Mouse (Mus musculus) urinary bladder, postnatal 4 days (tissue): ENCODE results near the gene Car15.

Source experiments
- DNase-seq, 2 experiments: peaks; one replicate each; pipeline ENCODE4 v3.0.0; 2021 to 2022; ENCODE audit warnings: low spot score in 2 of 2

The Car15 gene

DNA sequence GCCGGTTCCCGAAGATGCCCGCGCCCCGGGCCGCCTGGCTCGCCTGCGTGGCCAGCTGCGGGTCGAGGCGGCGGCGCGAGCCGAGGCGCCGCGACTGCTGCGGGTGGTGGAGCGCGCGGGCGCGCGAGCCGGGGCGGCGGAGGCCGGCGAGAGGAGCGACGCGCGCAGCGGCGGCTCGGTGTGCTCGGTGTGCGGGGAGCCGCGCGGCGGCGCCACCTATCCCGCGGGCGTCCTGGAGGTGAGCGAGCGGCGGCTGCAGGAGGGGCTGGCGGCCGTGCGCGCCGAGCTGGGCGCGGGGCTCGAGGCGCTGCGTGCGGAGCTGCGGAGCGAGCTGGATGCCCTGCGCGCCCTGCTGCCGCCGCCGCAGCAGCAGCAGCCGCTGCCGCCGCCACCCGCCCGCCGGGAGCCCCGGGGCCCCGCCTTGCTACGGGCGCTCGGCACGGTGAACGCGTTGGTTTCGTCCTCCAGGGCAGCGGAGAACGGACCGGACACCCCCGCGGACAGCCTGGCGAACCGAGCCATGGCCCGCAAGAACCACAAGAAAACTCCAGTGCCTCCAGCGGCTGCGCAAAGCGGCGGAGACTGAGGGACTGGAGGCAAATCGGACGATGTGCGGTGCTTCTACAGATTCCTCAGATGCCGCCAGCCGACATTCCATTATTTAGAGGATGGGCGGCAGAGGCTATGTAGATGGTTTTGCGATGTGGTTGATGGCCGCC, 4.3 kb downstream of the Car15 start:
- no peak for DNase-seq

DNA sequence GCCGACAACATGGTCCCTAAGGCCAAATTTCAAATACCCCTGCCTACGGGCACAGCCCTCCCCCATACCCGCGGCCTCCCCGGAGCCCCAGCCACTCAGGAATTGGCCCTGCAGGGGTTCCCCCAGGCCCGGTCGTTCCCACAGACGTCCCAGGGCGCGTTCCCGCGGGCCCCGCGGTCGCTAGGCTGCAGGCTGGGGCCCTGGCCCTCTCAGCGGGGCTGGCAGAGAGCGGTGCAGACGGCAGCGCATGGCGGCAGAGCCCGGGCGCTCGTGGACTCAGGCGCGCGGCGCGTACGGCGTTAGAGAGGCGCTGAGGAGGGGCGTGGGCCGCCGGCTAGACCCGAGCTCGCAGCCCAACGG, 4.9 kb downstream of the Car15 start:
- no peak for DNase-seq

DNA sequence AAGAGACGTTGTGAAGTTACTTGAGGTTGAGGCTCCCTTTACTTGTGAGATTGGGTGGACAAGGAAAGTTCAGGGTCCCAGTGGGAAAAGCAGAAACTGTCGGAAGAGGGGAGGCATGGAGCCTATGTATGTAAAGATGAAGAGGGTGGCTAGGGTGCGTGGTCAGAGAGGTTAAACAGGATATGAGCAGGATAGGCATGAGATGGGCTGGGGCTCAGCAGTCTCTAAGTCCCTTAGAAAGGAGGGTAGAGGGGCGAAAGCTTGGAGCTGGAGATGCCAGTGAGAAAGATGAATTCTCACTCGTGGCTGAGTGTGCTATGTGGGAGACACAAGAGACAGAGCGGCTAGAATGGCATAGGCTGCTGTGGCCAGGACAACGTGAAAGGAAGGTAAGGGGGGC, 5.3 kb downstream of the Car15 start, which contains the start of gene B830017H08Rik:
B830017H08Rik (plus strand) TSS at position 301 of the 400 bp plus-strand sequence.
- no peak for DNase-seq

DNA sequence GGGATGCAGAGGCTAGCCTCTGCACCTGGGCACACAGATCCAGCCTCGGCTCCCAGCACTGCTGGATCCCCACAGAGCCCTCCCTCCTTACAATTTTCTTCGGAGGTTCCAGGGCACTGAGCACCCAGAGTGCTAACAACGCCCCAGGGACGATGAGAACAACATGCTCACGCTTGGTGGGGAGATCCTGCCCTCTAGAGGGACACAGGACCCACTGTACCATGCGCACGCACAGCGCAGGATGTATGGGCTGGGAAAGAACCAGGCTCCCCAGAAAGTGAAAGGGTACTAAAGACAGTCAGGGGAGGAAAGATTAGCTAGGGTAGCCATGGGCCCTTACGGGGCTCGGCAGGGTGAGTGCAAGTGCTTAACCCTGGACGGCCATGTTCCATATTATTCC, 6.4 kb downstream of the Car15 start:
- no peak for DNase-seq

DNA sequence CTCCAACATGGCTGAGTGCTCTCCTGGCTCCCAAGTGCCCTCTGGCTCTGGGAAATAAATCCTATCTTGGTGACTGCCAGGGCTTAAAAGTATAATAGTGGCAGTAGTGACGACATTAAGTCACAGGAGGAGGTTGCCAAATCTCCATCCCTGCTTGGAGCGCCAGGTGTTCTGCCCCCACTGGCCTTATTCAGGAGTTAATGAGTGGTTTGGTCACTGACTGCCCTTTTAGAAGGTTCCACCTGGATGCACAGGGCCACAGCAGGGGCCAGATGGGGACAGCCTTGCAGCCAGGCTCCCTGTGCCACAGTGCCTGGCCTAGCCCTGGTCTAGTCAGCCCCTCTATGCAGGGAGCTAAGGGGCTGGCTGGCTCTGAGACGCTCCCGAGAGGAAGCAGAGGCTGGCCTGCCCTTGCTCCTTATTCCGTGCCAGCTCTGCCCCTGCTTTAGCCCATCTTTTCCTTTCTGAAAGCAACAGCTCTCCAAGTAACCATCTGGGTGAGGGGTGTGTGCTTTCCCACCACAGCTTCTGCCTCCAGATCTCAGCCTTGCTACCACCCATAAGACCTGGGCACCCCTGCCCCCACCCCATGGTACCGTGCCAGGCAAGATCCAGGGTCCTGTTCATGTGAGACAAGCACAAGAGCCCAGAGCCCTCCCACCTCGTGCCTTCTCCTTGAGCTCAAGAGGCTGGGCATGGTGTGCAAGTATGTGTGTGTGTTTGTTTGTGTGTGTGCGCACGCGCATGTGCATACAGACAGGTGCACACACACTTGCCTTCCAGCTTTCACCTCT, 7.6 kb downstream of the Car15 start:
- DNase-seq: no peak

DNA sequence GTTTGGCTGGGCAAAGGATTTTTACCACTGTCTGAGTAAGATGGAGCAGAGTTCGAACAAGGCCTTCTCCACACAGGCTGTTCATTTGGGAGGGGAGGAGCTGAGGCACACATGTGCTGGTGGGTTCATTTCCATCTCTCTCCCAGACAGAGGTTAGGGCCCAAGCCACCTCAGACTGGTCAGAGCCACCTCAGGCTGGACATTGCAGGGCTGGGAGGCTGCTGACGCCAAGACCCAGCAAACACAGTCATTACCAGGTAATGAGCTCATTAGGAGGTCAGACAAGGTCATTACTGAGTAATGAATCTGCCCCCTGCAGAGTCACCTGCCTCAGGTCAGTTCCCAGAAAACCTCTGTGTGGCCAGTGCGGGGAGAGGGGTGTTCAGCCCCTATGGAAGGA, 9.3 kb downstream of the Car15 start:
- DNase-seq: no peak

DNA sequence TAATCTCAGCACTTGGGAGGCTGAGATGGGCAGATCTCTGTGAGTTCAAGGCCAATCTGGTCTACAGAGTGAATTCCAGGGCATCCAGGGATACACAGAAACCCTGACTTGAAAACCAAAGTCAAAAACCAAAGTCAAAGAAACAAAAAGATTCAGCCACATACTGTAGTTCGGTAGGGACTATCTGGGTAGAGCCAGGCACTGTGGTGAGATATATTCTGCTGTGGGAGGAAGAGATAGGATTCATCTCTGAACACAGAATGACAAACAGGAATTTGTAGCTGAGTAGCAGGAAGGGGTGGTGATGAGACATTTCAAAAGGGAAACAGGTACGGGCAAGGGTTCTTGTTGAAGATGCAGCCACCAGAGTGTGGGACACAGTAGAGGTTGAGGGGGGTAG, 9.9 kb downstream of the Car15 start:
- no peak for DNase-seq

DNA sequence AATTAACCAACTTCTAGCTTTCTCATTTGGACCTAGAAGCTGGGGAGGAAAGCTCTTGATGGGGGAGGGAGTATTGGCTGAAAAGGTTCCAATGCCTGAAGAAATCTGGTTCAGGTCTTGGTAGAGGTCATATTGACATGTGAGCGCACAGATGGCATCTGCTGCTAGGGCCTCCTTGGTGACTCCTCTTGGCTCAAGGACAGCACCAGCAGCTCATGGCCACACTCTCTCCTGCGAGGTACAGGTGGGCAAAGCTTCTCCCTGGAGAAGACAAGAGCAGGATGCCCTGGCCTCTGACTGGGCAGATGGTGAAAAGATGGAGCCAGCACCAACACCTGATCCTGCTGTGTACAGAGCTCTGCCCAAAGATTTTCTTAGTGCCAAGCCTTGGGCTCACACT, 11.7 kb downstream of the Car15 start:
- DNase-seq: no peak

DNA sequence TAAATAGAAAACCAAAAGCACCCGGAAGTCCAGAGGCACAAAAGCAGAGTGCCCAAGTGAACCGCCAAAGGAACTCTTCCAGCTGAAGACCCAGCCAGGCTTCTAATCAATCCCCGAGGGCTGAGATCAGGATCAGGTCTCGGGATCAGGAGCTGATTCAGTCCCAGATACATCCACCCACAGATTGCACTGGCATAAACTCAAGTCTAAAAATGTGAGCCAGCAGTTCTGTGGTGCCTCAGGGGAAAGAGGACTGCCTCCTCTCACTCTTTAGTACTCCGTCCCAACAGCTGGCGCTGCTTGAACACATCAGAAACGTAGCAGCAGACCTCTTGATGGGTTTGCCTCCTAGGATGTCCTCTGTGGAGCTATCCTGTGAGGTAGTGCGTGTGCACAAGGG, 21.6 kb downstream of the Car15 start:
- DNase-seq: no peak

DNA sequence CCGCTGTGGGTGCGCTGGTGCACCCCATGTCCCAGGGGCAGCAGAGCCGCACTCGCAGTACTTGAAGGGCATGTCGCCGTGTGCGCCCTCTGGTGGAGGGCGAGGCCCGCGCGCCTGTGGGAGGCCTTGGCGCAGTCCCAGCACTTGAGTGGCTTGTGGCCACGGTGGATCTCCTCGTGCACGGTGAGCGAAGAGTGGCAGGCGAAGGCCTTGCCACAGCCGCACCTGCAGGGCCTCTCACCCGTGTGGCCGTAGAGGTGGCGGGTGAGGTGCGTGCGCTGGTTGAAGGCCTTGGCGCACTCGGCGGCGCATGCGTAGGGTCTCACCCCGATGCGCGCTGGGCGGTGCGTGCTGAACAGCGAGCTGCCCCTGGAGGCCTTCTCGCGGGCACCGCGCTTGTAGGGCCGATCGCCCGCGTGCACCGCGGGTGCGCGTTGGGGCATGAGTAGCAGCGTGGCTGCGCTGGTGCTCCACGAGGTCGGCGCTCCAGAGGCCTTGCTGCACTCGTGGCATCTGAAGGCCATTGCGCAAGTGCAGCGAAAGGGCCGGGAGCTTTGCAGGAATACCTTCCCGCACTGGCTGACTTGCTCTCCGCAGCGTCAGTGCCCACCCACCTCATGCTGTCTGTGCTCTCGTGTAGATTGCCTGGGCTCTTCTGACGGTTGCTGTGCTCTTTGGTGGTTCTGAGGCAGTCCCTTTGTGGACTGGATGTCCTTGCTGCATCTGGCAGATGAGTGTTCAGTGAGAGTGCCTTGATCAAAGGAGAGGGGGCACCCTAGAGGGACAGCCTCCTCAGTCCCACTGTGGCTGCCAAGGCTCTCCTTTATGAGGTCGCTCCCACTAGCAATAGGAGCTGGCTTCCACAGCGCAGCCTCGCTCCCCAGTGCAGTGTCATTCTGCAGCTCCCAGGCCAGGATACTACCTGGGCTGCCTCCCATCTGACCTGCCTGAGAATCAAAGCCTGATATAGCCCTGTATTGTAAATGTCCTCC, 22.5 kb downstream of the Car15 start:
- DNase-seq: peak in 1 of 2 experiments; percentile 65

DNA sequence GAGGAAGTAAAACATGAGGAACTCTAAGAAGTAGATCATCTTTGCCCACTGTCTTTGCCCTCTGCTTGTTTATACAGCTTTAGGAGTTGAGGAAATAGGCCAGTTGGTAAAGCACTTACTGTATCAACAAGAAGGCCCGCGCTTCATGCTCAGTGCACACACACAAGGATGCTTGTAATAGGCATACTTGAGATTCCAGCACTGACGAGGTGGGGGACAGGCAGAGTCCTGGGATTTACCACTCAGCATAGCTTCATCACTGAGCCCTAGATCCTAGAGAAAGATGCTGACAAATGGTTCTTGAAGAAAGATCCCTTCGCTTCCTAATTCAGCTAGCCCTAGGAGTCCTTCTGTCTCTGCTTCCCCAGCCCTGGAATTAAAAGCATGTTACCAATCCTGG, 25.0 kb downstream of the Car15 start:
- no peak for DNase-seq

DNA sequence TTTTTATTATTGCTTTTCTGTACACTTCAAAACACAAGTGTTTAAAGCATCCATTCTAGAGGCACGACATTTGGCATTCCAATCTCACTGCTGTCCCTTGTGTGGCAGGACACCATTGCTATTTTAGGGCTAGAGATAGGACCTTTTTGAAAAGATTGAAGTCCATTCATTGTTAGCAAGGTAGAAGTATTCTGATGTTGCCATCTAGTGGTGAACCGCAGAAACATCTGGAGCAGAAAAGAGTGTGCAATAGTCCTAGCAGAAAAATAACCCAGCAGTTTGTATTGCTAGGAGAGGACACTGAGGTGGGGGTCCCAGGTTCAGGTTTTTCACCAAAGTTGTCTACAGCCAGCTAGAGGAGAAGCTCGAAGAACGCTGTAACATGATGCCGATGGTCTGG, 26.0 kb downstream of the Car15 start:
- no peak for DNase-seq

DNA sequence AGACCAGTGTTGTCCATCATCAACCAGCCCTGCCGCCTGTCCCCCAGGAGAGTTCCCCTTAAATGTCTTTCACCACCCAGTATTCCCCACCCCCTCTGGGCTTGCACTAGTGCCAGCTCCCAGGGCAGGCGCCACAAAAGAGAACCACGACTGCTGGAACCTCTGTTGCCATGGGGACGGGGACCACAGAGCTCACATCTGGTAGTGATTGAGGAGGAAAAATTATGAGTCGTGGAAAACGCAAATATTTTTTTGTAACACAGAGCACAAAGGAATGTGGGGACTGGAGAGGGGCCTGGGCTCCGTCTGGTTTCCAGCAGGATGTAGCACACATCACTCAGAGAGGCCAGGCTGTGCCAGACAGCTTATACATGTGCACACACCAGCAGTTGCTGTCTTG, 28.5 kb downstream of the Car15 start:
- no peak for DNase-seq

DNA sequence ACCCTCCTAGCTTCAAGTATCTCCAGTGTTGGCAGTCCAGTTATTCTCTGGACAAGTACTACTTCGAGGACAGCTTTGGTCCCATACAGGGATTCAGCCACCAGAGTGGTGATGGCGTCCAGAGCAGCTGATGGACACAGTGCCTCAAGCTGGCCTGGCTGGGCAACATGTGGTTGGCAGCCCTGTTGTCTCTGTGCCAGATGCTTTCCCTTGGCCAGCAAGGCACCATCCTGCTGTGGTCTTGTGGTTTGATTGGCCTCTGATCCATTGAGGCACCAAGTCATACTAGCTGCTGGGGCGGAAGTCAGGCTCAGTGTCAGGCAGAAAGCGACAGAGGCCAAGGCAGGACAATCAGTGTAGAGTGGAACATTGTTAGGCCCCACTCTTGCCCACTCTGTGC, 29.0 kb downstream of the Car15 start:
- DNase-seq: no peak

DNA sequence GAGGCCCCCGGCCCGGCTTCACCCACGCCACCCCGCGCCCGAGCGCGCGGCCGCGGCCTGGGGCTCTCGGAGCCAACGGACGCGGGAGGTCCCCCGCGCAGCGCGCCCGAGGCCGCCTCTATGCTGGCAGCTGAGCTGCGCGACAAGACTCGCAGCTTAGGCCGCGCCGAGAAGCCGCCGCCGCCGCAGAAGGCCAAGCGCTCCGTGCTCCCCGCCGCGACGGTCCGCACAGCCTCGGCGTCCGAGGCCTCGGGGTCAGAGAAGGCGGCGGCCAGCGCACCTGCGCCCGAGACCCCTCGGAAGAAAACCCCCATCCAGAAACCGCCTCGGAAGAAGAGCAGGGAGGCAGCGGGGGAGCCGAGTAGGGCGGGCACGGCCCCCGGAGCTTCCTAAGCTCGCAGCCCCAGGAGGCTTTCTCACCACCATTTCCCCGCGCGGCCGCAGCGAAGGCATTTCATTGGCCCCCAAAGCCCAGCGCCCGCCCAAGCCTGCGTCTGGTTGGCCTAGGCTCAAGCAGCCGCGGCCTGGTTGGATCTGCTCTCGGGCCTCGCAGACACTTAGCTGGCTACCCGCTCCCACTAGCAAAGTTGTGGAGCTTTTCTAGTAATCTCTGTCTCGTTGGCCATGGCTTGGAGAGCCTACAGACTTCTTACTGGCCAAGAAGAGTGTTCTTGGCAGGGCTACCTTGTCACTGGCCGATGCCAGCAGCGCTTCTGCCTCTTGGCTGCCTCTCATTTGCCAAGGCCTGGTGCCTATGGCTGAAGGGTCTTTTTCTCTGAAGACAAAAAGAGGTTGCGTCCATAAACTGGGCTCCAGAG, 30.8 kb downstream of the Car15 start:
- DNase-seq: peak; percentile 70 to 85

DNA sequence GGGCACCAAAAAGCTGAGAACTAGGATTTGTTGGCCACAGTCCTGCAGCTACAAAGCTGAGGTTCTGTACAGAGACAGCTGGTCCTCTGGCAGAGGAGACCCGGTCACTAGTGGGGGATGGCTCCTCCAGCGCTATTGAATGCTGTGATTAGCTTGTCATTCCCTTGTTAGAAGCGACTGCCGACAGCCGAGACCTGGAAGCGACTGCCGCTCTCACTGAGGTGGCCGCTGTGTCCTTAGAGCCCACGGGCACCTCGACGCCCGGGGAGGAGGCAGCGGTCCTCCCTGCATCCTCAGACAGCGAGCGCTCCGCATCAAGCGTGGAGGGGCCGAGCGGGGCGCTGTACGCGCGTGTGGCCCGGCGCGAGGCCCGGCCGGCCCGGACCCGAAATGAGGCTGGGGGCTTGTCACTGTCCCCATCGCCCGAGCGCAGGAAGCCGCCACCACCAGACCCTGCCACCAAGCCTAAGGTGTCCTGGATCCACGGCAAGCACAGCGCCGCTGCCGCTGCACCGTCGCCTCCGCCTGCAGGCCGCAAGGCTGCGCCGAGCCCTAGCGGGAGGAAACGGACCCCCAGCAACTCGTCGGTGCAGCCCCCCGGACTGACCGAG, 31.5 kb downstream of the Car15 start:
- DNase-seq: no peak

DNA sequence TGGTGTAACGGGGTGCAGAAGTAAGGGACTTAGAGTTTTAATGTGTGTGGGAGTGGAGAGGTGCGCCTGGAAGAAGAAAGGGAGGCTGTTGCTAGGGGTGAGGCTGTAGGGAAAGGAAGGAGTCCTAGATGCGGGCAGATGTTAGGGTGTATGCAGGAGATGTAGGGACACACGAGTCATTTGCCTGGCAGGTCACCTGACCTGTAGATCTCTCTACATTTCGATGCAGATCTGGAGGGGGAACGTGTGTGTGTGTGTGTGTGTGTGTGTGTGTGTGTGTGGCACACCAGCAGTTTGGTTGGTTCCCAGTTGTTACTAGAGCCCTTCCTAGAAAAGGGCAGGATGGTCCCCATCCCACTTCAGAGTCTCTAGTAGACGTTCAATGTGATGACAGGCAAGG, 33.2 kb downstream of the Car15 start:
- no peak for DNase-seq

DNA sequence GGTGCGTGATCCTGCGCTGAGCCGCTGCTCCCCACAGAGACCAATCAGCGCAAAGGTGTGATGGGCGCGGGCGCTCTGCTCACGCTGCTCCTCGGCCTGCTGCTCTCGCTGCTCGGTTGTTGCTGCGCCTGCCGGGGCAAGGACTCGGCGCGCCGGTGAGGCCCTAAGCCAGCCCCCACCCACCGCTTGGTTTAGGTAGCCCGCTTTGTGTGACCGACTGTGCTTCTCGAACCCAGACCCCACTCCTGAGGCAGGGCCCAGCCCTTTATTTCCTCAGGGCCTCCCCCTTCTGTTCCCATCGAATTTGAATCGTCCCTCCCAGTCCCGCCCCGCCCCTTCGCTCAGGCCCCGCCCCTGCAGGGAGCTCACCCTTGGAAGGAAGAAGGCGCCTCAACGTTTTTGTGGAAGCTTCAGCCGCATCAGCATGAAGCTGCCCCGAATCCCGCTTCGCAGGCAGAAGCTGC, 33.7 kb downstream of the Car15 start:
- DNase-seq: no peak

DNA sequence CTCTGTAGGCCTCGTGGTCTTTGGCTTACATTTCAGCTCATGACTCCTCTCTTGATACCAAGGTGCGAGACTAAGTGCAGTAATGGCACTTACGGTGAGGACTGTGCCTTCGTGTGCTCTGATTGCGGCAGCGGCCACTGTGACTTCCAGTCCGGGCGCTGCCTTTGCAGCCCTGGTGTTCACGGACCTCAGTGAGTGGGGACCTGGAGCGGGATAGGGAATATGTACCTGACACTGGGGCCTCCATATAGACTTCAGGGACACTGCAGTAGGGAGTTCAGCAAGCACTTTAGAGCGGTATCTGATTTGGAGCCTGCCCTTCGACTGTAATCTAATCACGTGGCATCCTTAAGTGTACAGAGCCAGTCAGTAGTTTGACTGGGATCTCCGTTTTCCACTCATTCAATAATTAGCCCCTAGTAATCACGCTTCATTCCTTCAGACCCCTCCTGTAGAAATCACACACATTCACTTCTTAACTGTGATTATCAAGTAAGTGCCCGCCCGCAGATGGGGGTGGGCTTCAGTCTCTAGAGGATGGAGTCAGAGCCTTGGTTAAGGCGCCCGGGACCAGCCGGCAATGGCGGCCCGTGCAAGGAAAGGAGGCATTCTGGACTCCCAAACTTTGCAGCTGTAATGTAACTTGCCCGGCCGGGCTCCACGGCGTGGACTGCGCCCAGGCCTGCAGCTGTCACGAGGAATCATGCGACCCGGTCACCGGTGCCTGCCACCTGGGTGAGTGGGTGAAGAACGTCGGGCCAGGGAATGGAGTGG, 34.3 kb downstream of the Car15 start:
- no peak for DNase-seq
